Mouse (Mus musculus) adrenal gland, postnatal 25 days (tissue): ENCODE measurements around the gene Ptpre. TPM values are rescaled to one million over a fixed set of nuclear protein-coding genes. Genes with fewer than 3 reads are reported as not detected.

Source experiments
- DNase-seq: peaks from one replicate; pipeline ENCODE4 v3.0.0; 2021; ENCODE audit warnings: mixed read lengths
- total RNA-seq: library from RNA; stranded (reverse); gene quantifications from 2 replicates; pipeline ENCODE4 v1.2.3, GENCODE M21; 2021

Gene Ptpre
- total RNA-seq, 1 experiment from 2014 or later = 6.5 TPM

GRCm38 (mm10) chr7:135578715-135579325 is 41.5 kb downstream of the Ptpre start:
- no peak for DNase-seq

GRCm38 (mm10) chr7:135580306-135581091 is 43.2 kb downstream of the Ptpre start:
- no peak for DNase-seq

GRCm38 (mm10) chr7:135581128-135581527 is 43.8 kb downstream of the Ptpre start:
- DNase-seq = no peak

- DNase-seq = no peak
These were observed 47.9 kb downstream of the Ptpre start for GRCm38 (mm10) chr7:135585125-135585687.

GRCm38 (mm10) chr7:135586402-135586801 is 49.1 kb downstream of the Ptpre start:
- DNase-seq = no peak

- DNase-seq = no peak
These were observed 50.7 kb downstream of the Ptpre start for GRCm38 (mm10) chr7:135587821-135588575.

- no peak for DNase-seq
These were observed 51.5 kb downstream of the Ptpre start for GRCm38 (mm10) chr7:135588620-135589309.

GRCm38 (mm10) chr7:135591461-135591860 is 54.2 kb downstream of the Ptpre start:
- no peak for DNase-seq

- DNase-seq = no peak
These were observed 56.0 kb downstream of the Ptpre start for GRCm38 (mm10) chr7:135593286-135593685.

GRCm38 (mm10) chr7:135593825-135594224 is 56.5 kb downstream of the Ptpre start:
- no peak for DNase-seq

- DNase-seq = no peak
These were observed 57.4 kb downstream of the Ptpre start for GRCm38 (mm10) chr7:135594676-135595075.

GRCm38 (mm10) chr7:135595640-135596174 is 58.4 kb downstream of the Ptpre start:
- DNase-seq = no peak

- no peak for DNase-seq
These were observed 59.7 kb downstream of the Ptpre start for GRCm38 (mm10) chr7:135597006-135597405.

- no peak for DNase-seq
These were observed 60.5 kb downstream of the Ptpre start for GRCm38 (mm10) chr7:135597604-135598289.

- no peak for DNase-seq
These were observed 61.1 kb downstream of the Ptpre start for GRCm38 (mm10) chr7:135598303-135598855.

- DNase-seq = no peak
These were observed 62.8 kb downstream of the Ptpre start for GRCm38 (mm10) chr7:135600076-135600475.

- DNase-seq = no peak
These were observed 64.3 kb downstream of the Ptpre start for GRCm38 (mm10) chr7:135601607-135602006.

- no peak for DNase-seq
These were observed 65.0 kb downstream of the Ptpre start for GRCm38 (mm10) chr7:135602265-135602664.

GRCm38 (mm10) chr7:135602881-135603523 is 65.7 kb downstream of the Ptpre start:
- DNase-seq = no peak
